Mouse (Mus musculus): ENCODE results near the gene Irgm1. TPM values are rescaled to one million over a fixed set of nuclear protein-coding genes. Genes with fewer than 3 reads are reported as not detected.
A peak's percentile ranks its signal among the peaks of the same experiment; 100 is the strongest.

Irgm1 gene
- total and polyA plus RNA-seq, 3 experiments: 25.7 to 58.1 (median 49.0) TPM

GRCm38 (mm10) chr11:48852624-48853473 is 18.6 kb downstream of the Irgm1 start:
- peaks cover 0 to 19% of the 10 kb centered on the region in 2 experiments; a peak in 2 of 4 replicates for H3K4me1 ChIP-seq (ENCODE audit: control insufficient read depth in 1 of 2, insufficient read depth in 2 of 2)
- peaks cover 23 to 28% of the 10 kb centered on the region in 2 experiments for H3K36me3 ChIP-seq (replicated peaks in 1 of 2; ENCODE audit: control insufficient read depth in 1 of 2, insufficient read depth in 1 of 2, low read length in 1 of 2)
- dilution Hi-C loops (cut with MboI; ENCODE audit: extremely low pct_ligation_motif_present, extremely low pct_unique_long_range_greater_than_20kb, low sequenced_read_pairs): no loop called here
- DNase-seq (ENCODE audit: extremely low read depth): no peak
- peak overlapping the region; percentile 55 for H3K9ac ChIP-seq (ENCODE audit: insufficient read depth, low read depth)
- H3K9me3 ChIP-seq (replicated peaks; ENCODE audit: low read length): peaks cover 12% of the 10 kb centered on the region
- peak; percentile 29; the same call in 1 of the 2 replicates for TF ChIP-seq MAZ (IDR thresholded peaks at IDR 0.05; ENCODE audit: low read depth, low read length)
- no peak for TF ChIP-seq HCFC1 (IDR thresholded peaks at IDR 0.05; ENCODE audit: low read depth, low read length)
- 0 out of 2 replicates have a peak, but pooled peaks have one; percentile 21 for TF ChIP-seq MAX (IDR thresholded peaks at IDR 0.05; ENCODE audit: low read length)
- TF ChIP-seq USF2 (conservative IDR thresholded peaks at IDR 0.05; ENCODE audit: low read depth, low read length): no peak
- peak; percentile 49; the same call in 1 of the 2 replicates for TF ChIP-seq E2F4 (IDR thresholded peaks at IDR 0.05; ENCODE audit: insufficient replicate concordance, low read depth, low read length)
- TF ChIP-seq KAT2A (IDR thresholded peaks at IDR 0.05; ENCODE audit: insufficient replicate concordance, low read length): no peak
- 0 out of 2 replicates have a peak, but pooled peaks have one; percentile 39 for TF ChIP-seq SIN3A (IDR thresholded peaks at IDR 0.05; ENCODE audit: low read length)
- TF ChIP-seq TCF12 (IDR thresholded peaks at IDR 0.05; ENCODE audit: low read depth, low read length): peak; percentile 25; the same call in 1 of the 2 replicates
- 0 out of 2 replicates have a peak, but pooled peaks have one; percentile 51 for TF ChIP-seq RCOR1 (conservative IDR thresholded peaks at IDR 0.05; ENCODE audit: low read depth, low read length)
- peak; percentile 31; the same call in 1 of the 2 replicates for TF ChIP-seq IRF4 (IDR thresholded peaks at IDR 0.05; ENCODE audit: low read depth, low read length)
- 0 out of 2 replicates have a peak, but pooled peaks have one; percentile 6 for TF ChIP-seq JUND (conservative IDR thresholded peaks at IDR 0.05; ENCODE audit: low read depth, low read length)
- peak overlapping the region; percentile 14; the same call in 1 of the 2 replicates for H3K27ac ChIP-seq (ENCODE audit: insufficient read depth, low read depth)
- H3K79me2 ChIP-seq (replicated peaks; ENCODE audit: control insufficient read depth, extremely low read depth, insufficient read depth, poor library complexity, severe bottlenecking): no peaks in the 10 kb centered on the region
- in situ Hi-C loops (cut with MboI; ENCODE audit: low pct_ligation_motif_present, low pct_unique_long_range_greater_than_20kb, low sequenced_read_pairs): loop anchor here (5.0 to 25.0 kb wide), 3 partner anchors 36 to 559 kb away; partner anchors contain the start of genes Olfr1389 and Trim41
- peaks cover 2% of the 10 kb centered on the region for H3K27me3 ChIP-seq (replicated peaks)
- H3K4me2 ChIP-seq (ENCODE audit: insufficient read depth, low read depth, poor library complexity, severe bottlenecking): peak overlapping the region; percentile 59
- H3K4me3 ChIP-seq (replicated peaks in 1 of 3; ENCODE audit: low read depth in 2 of 3, low read length in 2 of 3, poor library complexity in 1 of 3): peak overlapping the region; percentile 58 to 88 (median 64)

- Histone ChIP-seq H3K4me1 (ENCODE audit: control insufficient read depth in 1 of 2, insufficient read depth in 2 of 2) (peaks cover 0 to 22% of the 10 kb centered on the region in 2 experiments; a peak in 2 of 4 replicates), H3K9me3 (replicated peaks; ENCODE audit: low read length) (peaks cover 12% of the 10 kb centered on the region), H3K9ac (ENCODE audit: insufficient read depth, low read depth) (no peak overlapping the region), H3K4me2 (ENCODE audit: insufficient read depth, low read depth, poor library complexity, severe bottlenecking) (peak overlapping the region; percentile 59; the same call in 1 of the 2 replicates), H3K36me3 (replicated peaks in 1 of 2; ENCODE audit: control insufficient read depth in 1 of 2, insufficient read depth in 1 of 2, low read length in 1 of 2) (peaks cover 27 to 34% of the 10 kb centered on the region in 2 experiments), H3K79me2 (replicated peaks; ENCODE audit: control insufficient read depth, extremely low read depth, insufficient read depth, poor library complexity, severe bottlenecking) (no peaks in the 10 kb centered on the region), H3K27ac (ENCODE audit: insufficient read depth, low read depth) (no peak overlapping the region), H3K27me3 (replicated peaks) (peaks cover 2% of the 10 kb centered on the region), H3K4me3 (replicated peaks in 1 of 3; ENCODE audit: low read depth in 2 of 3, low read length in 2 of 3, poor library complexity in 1 of 3) (no peak overlapping the region)
- TF ChIP-seq RAD21 (IDR thresholded peaks at IDR 0.05; ENCODE audit: low read depth, low read length) (no peak), MAFK (IDR thresholded peaks at IDR 0.05; ENCODE audit: insufficient replicate concordance, low read length) (no peak), JUN (IDR thresholded peaks at IDR 0.05; ENCODE audit: insufficient read depth, low read depth, low read length) (no peak), MYC (IDR thresholded peaks at IDR 0.05; ENCODE audit: low read depth, low read length) (no peak), POLR2AphosphoS2 (IDR thresholded peaks at IDR 0.05; ENCODE audit: low read depth, low read length) (peak; percentile 27; the same call in 1 of the 2 replicates), ZNF384 (IDR thresholded peaks at IDR 0.05; ENCODE audit: low read depth, low read length) (no peak), BHLHE40 (IDR thresholded peaks at IDR 0.05; ENCODE audit: low read depth, low read length) (no peak), MEF2A (IDR thresholded peaks at IDR 0.05; ENCODE audit: borderline replicate concordance, low read depth, low read length) (no peak)
- in situ Hi-C loops (cut with MboI; ENCODE audit: low pct_ligation_motif_present, low pct_unique_long_range_greater_than_20kb, low sequenced_read_pairs): loop anchor here (5.0 to 25.0 kb wide), 3 partner anchors 35 to 560 kb away; partner anchors contain the start of genes Olfr1389 and Trim41
- dilution Hi-C loops (cut with MboI; ENCODE audit: extremely low pct_ligation_motif_present, extremely low pct_unique_long_range_greater_than_20kb, low sequenced_read_pairs): no loop called here
- DNase-seq (ENCODE audit: extremely low read depth): no peak
Observed at GRCm38 (mm10) chr11:48852190-48852589, 19.3 kb downstream of the Irgm1 start.

All from CH12.LX (cell line).